Mouse (Mus musculus): Measurements from ENCODE around the gene Vmn2r22. TPM values are rescaled to one million over a fixed set of nuclear protein-coding genes. Genes with fewer than 3 reads are reported as not detected.
"Not testable (repeated sequence)": the region's sequence is repeated elsewhere in the genome, so short reads cannot be mapped to it uniquely, and the experiment has no call there.

The Vmn2r22 gene
- polyA plus RNA-seq, 1 experiment from 2014 or later, result not detected

DNA sequence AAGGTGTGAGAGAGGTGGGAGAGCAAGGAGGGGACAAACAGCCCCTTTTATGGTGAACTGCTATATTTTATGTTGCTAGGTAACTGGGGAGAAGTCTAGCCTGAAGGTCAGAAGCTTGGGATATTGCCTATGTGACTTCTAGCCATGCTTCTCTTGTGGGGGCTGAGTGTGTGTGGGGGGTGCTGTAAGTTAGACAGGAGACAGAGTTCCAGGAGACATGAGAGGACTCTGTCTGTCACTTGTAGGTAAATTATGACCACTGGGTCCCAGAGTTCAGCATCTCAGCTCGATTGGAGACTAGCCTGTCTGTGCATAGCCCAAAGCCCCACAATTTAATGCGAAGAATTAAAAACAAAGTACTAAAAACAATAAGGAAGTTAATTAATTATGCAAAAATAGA, 75.8 kb downstream of the Vmn2r22 start:
- not testable (repeated sequence) for H3K9ac ChIP-seq (replicated peaks; ENCODE audit: low read length); H3K4me2 ChIP-seq (ENCODE audit: low read length); ATAC-seq (ENCODE audit: low FRiP score, low TSS enrichment); H3K4me3 ChIP-seq (replicated peaks; ENCODE audit: low read depth, low read length); H3K9me3 ChIP-seq (ENCODE audit: control insufficient read depth, low read length); H3K27me3 ChIP-seq (ENCODE audit: control insufficient read depth, insufficient read depth, low read length); H3K27ac ChIP-seq (replicated peaks; ENCODE audit: low read depth, low read length); H3K4me1 ChIP-seq (ENCODE audit: control insufficient read depth, insufficient read depth, low read length); H3K36me3 ChIP-seq (ENCODE audit: control insufficient read depth, insufficient read depth, low read length); DNase-seq
- no CpG with 5 or more reads among the region's 2 CpGs for WGBS

Other genes starting within 250 kb of the Vmn2r22 start
- not detected in 2 replicates for gene Vmn2r20, start 232.6 kb downstream of the Vmn2r22 start, polyA plus RNA-seq (2014; fragmentation: Nextera tagmentation; extraction: Ambion mirVana)
- not detected in 2 replicates for gene Vmn2r21, start 117.3 kb downstream of the Vmn2r22 start, polyA plus RNA-seq (2014; fragmentation: Nextera tagmentation; extraction: Ambion mirVana)
- not detected in 2 replicates for gene Vmn2r23, start 51.9 kb upstream of the Vmn2r22 start, polyA plus RNA-seq (2014; fragmentation: Nextera tagmentation; extraction: Ambion mirVana)
- gene Vmn2r24, start 128.2 kb upstream of the Vmn2r22 start, polyA plus RNA-seq (2014; fragmentation: Nextera tagmentation; extraction: Ambion mirVana), result not detected in 2 replicates
- gene Vmn2r25, start 202.7 kb upstream of the Vmn2r22 start, polyA plus RNA-seq (2014; fragmentation: Nextera tagmentation; extraction: Ambion mirVana), result not detected in 2 replicates

Data from midbrain, embryonic 14.5 days (tissue).